Mouse (Mus musculus): Measurements from ENCODE around the gene Oit1. TPM values are rescaled to one million over a fixed set of nuclear protein-coding genes. Genes with fewer than 3 reads are reported as not detected.

Gene Oit1
- total RNA-seq (2018; cell fraction: chromatin; rRNA removed) = not detected
- total RNA-seq (2018; cell fraction: cytosol; rRNA removed) = not detected
- total RNA-seq (2018; cell fraction: nucleus; rRNA removed) = not detected
- not detected in 3 replicates for polyA plus RNA-seq (2018)

DNA sequence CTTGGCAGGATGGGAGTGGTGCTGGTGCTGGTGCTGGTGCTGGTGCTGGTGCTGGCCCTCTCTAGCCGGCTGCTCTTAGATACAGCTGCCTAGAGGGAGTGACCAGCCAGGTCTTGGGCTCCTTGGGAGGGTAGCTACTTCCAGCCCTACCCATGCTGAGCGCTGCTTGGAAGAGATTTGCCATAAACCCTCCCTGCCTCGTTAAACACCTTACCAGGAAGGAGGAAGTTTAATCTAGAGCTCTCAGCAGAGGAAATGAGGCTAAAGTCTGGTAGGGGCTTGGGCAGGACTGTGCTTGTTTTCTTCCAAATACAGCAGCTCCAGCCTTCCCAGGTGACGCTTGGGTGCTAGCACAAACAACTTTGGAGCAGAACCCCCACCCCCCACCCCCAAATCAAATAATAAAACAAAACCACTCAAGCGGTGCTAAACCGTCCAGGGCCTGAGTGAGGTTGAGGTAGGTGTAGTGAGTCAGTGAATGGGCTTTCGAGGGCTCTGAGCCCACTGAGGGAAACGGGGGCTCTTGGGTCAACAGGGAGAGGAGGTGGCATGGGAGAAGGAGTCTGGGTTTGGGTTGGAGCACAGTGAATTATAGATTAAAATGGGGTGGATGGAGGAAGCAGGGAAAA is at the start of gene Oit1:
Gene Oit1 (minus strand): TSS at position 70 of the 629 bp plus-strand sequence.
- 61% methylated on average over 8 of the region's 8 CpGs for WGBS (ENCODE audit: missing documents)
- Histone ChIP-seq H3K36me3 (ENCODE audit: inconsistent target) (no peaks in the 10 kb centered on the region), H3K4me3 (ENCODE audit: inconsistent target) (no peak within 1 kb of the TSS), H3K27ac (no peak within 1 kb of the TSS), H3K79me2 (ENCODE audit: inconsistent target) (no peaks in the 10 kb centered on the region)

DNA sequence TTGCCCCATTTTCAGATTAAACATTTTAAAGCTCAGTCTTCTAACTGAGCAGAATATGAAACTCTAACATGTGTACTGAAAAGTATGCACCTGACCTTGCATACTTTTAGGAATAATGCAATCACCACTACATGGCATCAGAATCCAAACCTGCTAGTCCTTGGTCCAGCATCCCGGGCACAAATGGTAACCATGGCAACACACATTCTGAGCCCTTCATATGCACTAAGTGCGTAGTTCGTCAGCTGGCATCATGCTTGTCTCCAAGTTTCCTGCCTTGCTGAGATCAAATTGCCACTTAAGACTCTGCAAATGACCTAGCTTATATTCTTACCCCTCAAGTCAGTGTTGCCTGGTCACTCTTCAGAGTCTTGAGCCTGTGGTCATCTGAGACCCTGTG is 44.3 kb upstream of the Oit1 start:
- Histone ChIP-seq H3K36me3 (ENCODE audit: inconsistent target) (no peaks in the 10 kb centered on the region), H3K27ac (no peak overlapping the region), H3K4me3 (ENCODE audit: inconsistent target) (no peak overlapping the region), H3K79me2 (ENCODE audit: inconsistent target) (no peaks in the 10 kb centered on the region)
- WGBS (ENCODE audit: missing documents) = 100% methylated on average over 2 of the region's 3 CpGs

DNA sequence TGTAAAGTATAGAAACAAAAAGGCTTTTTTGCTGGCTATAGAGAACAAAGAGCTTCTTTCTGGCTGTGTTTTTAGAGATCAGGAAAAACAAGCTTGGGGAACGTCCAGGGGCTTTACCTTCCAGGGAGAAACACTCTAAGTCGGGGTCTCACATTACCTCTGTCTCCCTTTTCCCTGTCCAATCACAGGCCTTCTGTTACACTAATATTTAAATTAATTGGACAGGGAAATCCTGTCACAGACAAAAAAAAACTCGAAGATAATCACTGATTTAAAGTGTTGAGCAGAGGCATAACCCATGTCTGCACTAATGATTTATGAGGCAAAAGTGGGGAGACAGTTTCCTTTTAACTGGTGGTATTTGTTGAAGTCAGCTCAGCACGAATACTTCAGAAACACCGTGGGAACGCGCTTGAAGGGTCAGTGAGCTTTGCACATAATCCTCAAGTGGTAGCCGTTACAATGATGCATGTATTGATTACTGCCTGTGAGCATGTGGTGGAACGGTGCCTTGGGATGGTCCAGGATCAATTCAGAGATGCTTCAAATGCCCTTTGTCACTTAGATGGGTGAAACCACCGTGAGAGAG is 42.7 kb upstream of the Oit1 start:
- Histone ChIP-seq H3K4me3 (ENCODE audit: inconsistent target) (no peak overlapping the region), H3K36me3 (ENCODE audit: inconsistent target) (no peaks in the 10 kb centered on the region), H3K27ac (no peak overlapping the region), H3K79me2 (ENCODE audit: inconsistent target) (no peaks in the 10 kb centered on the region)
- 18% methylated on average over 10 of the region's 10 CpGs for WGBS (ENCODE audit: missing documents)

DNA sequence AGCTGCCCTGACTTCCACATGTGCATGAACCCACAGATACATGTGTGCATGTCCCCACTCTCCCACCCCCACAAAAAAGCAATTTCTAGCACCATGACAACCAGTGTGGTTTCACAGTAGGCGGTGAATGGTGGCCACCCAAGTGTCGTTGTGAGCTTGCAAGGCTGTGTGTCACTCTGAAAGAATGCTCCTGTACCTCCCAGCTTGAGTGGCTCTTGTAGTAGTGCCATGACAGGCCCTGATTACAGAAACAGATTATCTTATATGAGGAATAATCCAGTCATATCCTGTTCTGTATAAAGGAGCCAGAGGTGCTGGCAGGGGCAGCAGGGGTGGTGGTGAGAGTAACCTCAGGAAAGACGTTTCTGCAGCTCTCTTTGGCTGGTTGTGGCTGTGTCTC is 40.1 kb upstream of the Oit1 start:
- 67% methylated on average over 3 of the region's 3 CpGs for WGBS (ENCODE audit: missing documents)
- Histone ChIP-seq H3K36me3 (ENCODE audit: inconsistent target) (no peaks in the 10 kb centered on the region), H3K4me3 (ENCODE audit: inconsistent target) (no peak overlapping the region), H3K79me2 (ENCODE audit: inconsistent target) (no peaks in the 10 kb centered on the region), H3K27ac (no peak overlapping the region)

DNA sequence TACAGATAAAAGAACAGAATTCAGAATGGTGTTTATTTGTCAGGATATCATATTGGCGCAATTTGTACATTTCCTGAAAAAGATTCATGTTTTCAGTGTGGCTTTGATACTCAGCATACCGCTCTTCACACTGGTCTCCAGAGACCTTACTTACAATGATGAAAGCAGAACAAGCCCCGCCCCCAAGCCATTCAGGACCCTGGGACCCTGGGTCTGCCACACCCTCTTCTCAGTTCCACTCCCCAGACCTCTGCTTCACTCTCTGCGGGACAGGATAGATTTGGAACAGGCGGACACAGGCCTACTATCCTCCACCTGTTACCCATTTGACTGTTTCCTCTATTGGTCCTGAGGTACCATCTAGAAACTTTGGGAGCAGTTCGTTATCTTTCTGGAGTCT is 27.4 kb upstream of the Oit1 start:
- no peaks in the 10 kb centered on the region for H3K79me2 ChIP-seq (ENCODE audit: inconsistent target)
- 94% methylated on average over 6 of the region's 6 CpGs for WGBS (ENCODE audit: missing documents)
- no peak overlapping the region for H3K4me3 ChIP-seq (ENCODE audit: inconsistent target)
- no peak overlapping the region for H3K27ac ChIP-seq
- no peaks in the 10 kb centered on the region for H3K36me3 ChIP-seq (ENCODE audit: inconsistent target)

DNA sequence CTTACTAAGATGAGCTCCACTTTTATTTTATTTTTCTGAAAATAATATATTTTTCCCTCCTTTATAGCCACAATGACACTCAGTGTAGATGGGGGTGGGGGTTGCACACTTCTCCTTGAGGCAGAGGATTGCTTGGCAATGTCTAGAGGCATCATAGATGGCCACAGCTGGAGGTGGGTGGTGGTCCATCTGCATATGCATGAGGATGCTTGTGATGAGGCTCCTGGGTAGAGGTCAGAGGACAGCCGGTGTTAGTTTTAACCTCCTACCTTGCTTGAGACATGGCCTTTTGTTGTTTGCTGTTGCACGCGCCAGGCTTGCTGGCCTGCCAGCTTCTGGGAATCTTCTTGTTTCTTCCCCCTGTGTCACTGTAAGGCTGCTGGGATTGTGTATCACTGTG is 24.8 kb upstream of the Oit1 start:
- WGBS (ENCODE audit: missing documents) = 92% methylated on average over 3 of the region's 3 CpGs
- H3K79me2 ChIP-seq (ENCODE audit: inconsistent target) = no peaks in the 10 kb centered on the region
- H3K27ac ChIP-seq = no peak overlapping the region
- H3K36me3 ChIP-seq (ENCODE audit: inconsistent target) = no peaks in the 10 kb centered on the region
- H3K4me3 ChIP-seq (ENCODE audit: inconsistent target) = no peak overlapping the region

DNA sequence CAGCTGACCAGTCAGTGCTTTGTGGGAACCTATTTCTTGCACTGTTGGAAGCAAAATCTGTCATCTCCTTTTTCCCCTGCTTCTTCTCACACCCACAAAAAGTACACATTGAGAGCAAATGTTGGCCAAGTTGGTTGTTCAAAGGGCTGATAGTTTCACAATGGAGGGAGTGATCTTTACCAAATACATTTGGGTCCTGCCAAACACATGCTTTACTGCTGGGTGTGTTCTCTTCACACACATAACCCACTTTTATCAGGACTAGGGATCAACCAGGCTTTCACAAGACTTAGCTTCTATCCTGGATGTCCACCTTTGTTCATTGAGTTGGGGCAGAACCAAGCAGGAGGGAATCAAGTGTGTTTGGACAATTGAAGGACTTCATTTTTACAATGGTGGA is 20.0 kb upstream of the Oit1 start:
- Histone ChIP-seq H3K27ac (no peak overlapping the region), H3K4me3 (ENCODE audit: inconsistent target) (no peak overlapping the region), H3K79me2 (ENCODE audit: inconsistent target) (no peaks in the 10 kb centered on the region), H3K36me3 (ENCODE audit: inconsistent target) (no peaks in the 10 kb centered on the region)

DNA sequence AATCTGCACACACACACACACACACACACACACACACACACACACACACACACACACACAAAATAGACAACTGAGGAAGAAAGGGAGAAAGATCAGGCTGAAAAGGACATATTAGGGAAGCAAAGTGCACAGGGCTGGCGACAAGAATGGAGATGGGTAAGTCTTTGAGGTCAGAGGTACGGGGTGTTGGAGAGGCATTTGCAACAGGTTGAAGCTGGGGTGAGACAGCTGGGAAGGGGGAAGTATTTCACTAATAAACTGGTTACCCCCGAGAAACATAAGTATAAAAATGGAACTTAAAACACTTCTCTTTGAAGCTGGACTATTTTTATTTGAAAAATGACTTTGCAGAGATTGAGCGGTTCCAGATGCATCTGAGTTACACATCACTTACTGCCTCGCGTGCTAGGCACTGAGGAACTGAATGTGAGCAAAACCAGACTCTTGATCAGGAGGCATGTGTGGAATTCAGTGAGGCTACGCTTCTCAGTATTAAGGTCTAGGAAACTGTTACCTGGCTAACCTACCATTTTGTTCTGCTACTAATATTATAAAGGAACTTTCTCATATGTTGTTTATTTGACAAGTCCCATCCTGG is 17.2 kb upstream of the Oit1 start:
- H3K4me3 ChIP-seq (ENCODE audit: inconsistent target) = no peak overlapping the region
- WGBS (ENCODE audit: missing documents) = 85% methylated on average over 7 of the region's 7 CpGs
- H3K27ac ChIP-seq = no peak overlapping the region
- no peaks in the 10 kb centered on the region for H3K36me3 ChIP-seq (ENCODE audit: inconsistent target)
- H3K79me2 ChIP-seq (ENCODE audit: inconsistent target) = no peaks in the 10 kb centered on the region

DNA sequence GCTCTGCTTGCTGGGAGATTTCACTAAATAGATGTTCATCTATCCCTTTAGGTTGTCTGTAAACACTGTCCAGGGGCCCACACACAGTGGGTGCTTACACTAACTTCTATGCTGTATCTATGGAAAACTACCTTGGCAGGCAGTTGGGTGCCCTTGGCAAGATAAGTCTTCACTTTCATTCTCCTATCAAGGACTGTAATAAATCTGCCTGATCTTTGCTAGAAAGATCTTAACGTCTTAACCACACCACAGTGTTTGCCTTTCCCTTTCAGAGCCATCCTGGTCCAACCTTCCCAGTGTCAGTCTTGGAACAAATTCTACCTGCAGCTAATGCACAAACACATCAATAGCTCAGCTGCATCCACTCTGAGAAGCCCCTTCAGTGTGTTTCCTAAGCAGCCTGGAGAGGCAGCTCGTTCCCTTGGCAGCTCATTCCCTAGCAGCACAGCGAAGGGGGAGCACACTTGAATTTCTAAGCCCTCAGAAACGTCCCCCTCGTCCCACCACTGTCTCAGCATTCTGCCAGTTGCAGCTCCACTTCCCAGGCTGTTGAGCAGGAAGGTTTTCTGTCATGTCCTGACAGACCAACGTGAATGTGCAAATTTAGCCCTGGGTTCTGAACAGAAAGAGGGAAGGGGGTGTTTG is 13.7 kb upstream of the Oit1 start:
- Histone ChIP-seq H3K4me3 (ENCODE audit: inconsistent target) (no peak overlapping the region), H3K36me3 (ENCODE audit: inconsistent target) (no peaks in the 10 kb centered on the region), H3K79me2 (ENCODE audit: inconsistent target) (no peaks in the 10 kb centered on the region), H3K27ac (no peak overlapping the region)
- WGBS (ENCODE audit: missing documents) = 24% methylated on average over 6 of the region's 6 CpGs

DNA sequence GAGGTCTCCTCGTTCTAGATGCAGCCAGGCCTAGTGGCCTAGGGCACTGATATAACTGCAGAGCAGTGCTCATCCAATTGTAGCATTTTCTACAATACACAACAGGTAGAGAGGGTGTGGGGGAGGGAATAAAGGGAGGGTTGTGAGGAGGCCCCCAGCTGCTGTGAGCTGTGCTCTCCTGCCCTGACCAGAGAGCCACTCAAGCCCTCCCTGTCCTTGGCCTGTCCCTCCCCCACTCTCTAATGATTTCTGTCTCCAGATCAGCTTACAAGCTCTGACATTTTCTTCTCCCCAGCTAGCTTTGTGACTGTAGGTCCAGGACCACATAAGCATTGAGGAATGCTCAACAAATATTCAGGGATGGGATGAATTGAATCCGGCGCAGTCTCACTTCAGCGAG is 9.2 kb downstream of the Oit1 start:
- H3K36me3 ChIP-seq (ENCODE audit: inconsistent target) = no peaks in the 10 kb centered on the region
- no peak overlapping the region for H3K27ac ChIP-seq
- 100% methylated on average over 4 of the region's 4 CpGs for WGBS (ENCODE audit: missing documents)
- H3K4me3 ChIP-seq (ENCODE audit: inconsistent target) = no peak overlapping the region
- H3K79me2 ChIP-seq (ENCODE audit: inconsistent target) = no peaks in the 10 kb centered on the region

DNA sequence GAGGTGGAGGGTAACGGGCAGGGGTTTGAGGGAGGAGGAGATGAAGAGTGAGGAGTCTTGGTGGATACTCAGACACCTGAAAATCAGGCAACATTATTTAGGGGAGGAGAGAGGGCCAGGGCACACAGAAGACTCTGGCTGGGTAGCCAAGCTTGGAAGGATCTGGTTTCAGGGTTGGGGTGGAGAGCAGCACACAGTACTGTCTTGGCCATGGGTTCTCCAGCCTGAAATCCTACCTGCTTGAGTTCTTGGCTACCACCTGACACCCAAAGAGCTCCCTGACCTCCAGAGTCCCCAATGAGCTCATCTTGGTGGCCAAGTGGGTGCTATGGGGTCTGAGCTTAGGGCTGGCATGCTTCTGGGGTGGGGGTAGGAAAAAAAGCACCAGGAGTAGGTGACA is 9.7 kb downstream of the Oit1 start:
- H3K27ac ChIP-seq = no peak overlapping the region
- no peaks in the 10 kb centered on the region for H3K36me3 ChIP-seq (ENCODE audit: inconsistent target)
- H3K79me2 ChIP-seq (ENCODE audit: inconsistent target) = no peaks in the 10 kb centered on the region
- no peak overlapping the region for H3K4me3 ChIP-seq (ENCODE audit: inconsistent target)
- 100% methylated on average over 1 of the region's 1 CpGs for WGBS (ENCODE audit: missing documents)

DNA sequence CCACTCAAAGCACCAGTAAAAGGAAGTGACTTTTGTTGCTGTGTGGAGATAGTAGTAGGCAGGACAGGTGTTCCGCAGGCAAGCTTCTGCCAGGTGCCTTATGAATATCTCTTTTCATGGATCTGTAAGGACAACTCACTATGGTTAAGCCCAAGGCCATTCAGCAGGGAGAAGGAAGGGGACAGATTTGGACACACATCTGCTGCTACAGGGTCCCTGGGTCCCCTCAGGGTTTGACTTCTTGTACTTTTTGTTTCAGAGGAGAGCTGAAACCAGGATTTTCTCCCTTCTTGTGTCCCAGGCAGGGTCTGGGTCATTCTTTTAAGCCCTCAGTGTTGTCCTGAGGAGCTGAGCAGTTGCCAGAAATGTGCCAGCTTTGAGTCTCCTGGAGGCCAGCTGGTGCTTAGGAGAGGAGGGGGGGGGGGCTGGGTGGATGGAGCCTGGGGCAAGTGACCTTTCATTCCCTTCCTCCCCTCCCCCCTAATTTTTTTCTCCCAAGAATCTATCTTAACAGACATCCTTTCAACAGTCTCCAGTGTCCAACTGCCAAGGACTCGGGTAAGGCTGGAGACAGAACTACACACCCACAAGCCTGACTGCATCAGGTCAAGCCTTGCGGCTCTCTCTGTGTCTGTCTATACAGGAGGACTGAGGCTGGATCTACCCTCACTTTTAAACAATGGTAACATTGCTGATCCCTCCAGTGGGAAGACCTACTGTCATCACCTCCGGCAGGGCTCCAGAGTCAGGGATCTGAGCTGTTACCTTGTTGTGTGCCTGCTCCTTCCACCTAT is 10.6 kb downstream of the Oit1 start:
- 92% methylated on average over 4 of the region's 4 CpGs for WGBS (ENCODE audit: missing documents)
- Histone ChIP-seq H3K27ac (no peak overlapping the region), H3K36me3 (ENCODE audit: inconsistent target) (no peaks in the 10 kb centered on the region)

DNA sequence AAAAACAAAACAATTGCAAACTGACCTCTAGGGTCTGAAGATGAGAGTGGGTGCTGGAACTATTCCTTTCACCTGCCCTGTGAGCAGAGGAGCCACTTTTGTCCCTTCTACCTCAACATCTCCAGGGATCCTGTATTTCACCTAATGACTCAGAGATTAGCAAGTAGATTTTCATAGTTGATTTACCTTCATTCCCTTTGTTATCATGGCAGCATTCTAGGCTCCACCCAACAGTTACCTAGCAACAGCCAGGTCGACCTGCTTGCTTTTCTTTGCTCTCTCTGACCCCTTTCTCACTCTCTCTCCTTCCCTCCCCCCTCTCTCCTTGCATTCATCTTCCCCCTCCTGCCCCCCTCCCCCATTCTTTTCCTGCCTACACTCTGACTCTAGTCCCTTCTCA is 11.4 kb downstream of the Oit1 start:
- Histone ChIP-seq H3K79me2 (ENCODE audit: inconsistent target) (no peaks in the 10 kb centered on the region), H3K36me3 (ENCODE audit: inconsistent target) (no peaks in the 10 kb centered on the region), H3K27ac (no peak overlapping the region), H3K4me3 (ENCODE audit: inconsistent target) (no peak overlapping the region)
- WGBS (ENCODE audit: missing documents) = 33% methylated on average over 1 of the region's 1 CpGs

More for the DNA sequence above, 10.6 kb downstream of the Oit1 start:
- no peak overlapping the region for H3K4me3 ChIP-seq (ENCODE audit: inconsistent target)
- H3K79me2 ChIP-seq (ENCODE audit: inconsistent target) = no peaks in the 10 kb centered on the region

DNA sequence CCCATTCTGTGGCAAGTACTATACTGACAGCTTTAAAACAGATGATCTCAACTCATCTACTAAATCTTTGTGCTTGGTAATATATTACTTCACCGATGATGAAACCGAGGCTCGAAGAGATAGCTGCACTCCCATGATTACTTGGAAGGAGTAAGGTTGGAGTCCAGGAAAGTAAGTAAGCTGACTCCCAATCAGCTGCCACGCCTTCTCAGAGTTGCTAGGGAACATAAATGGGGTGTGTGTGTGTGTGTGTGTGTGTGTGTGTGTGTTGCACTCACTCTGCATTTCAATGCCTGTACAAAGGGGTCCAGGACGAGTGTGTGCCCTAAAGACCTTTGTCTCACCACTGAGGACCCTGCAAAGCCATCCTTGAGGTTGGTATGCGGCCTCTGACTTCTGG is 12.7 kb downstream of the Oit1 start:
- no peak overlapping the region for H3K4me3 ChIP-seq (ENCODE audit: inconsistent target)
- H3K36me3 ChIP-seq (ENCODE audit: inconsistent target) = no peaks in the 10 kb centered on the region
- 74% methylated on average over 6 of the region's 6 CpGs for WGBS (ENCODE audit: missing documents)
- H3K27ac ChIP-seq = no peak overlapping the region
- no peaks in the 10 kb centered on the region for H3K79me2 ChIP-seq (ENCODE audit: inconsistent target)
